Mouse (Mus musculus) myocyte (in vitro differentiated cells): ENCODE results near the gene 4933406M09Rik. TPM values are rescaled to one million over a fixed set of nuclear protein-coding genes. Genes with fewer than 3 reads are reported as not detected.

Source experiments
- H3K27me3 ChIP-seq: one replicate; pipeline ENCODE4 v1.6.1; 2011; ENCODE audit not compliant: control insufficient read depth, insufficient read depth, insufficient read length
- H3K36me3 ChIP-seq: one replicate; pipeline ENCODE4 v1.6.1; 2011; ENCODE audit not compliant: control insufficient read depth, insufficient read depth
- H3K4me2 ChIP-seq: one replicate; pipeline ENCODE4 v1.6.1; 2011; ENCODE audit warnings: low read depth, control low read depth
- H3K4me3 ChIP-seq: one replicate; pipeline ENCODE4 v1.5.1; 2011; ENCODE audit warnings: mild to moderate bottlenecking, control low read depth, moderate library complexity
- H3K79me2 ChIP-seq: one replicate; pipeline ENCODE4 v1.6.1; 2011; ENCODE audit not compliant: control insufficient read depth, insufficient read depth
- H3ac ChIP-seq: one replicate; pipeline ENCODE4 v1.6.1; 2011; ENCODE audit not compliant: control insufficient read depth, insufficient read length
- CEBPB ChIP-seq: IDR thresholded peaks from 2 replicates; pipeline ENCODE4 v1.6.1; 2011; ENCODE audit warnings: mild to moderate bottlenecking, moderate library complexity; ENCODE audit not compliant: poor library complexity, insufficient read depth, severe bottlenecking
- E2F4 ChIP-seq: IDR thresholded peaks from one replicate; pipeline ENCODE4 v1.6.1; 2011; ENCODE audit warnings: mild to moderate bottlenecking, control low read depth, moderate library complexity; ENCODE audit not compliant: insufficient read depth
- MAX ChIP-seq: IDR thresholded peaks from one replicate; pipeline ENCODE4 v1.6.1; 2011; ENCODE audit warnings: low read depth, mild to moderate bottlenecking, control low read depth
- MYOD1 ChIP-seq, 3 experiments: IDR thresholded peaks; one replicate each; pipeline ENCODE4 v1.6.1; 2011; ENCODE audit warnings: control low read depth in 2 of 3, low read depth in 2 of 3, mild to moderate bottlenecking in 2 of 3, moderate library complexity in 1 of 3; ENCODE audit not compliant: insufficient read length in 2 of 3, control insufficient read depth in 1 of 3
- MYOG ChIP-seq, 3 experiments: IDR thresholded peaks; one replicate each; pipeline ENCODE4 v1.6.1; 2011; ENCODE audit warnings: control low read depth in 2 of 3, low read depth in 2 of 3, mild to moderate bottlenecking in 2 of 3; ENCODE audit not compliant: insufficient read length in 2 of 3, control insufficient read depth in 1 of 3, insufficient read depth in 1 of 3
- POLR2A ChIP-seq: IDR thresholded peaks from one replicate; pipeline ENCODE4 v1.6.1; 2011; ENCODE audit warnings: low read depth, mild to moderate bottlenecking, control low read depth, moderate library complexity; ENCODE audit not compliant: insufficient read length
- POLR2AphosphoS2 ChIP-seq: IDR thresholded peaks from one replicate; pipeline ENCODE4 v1.6.1; 2011; ENCODE audit warnings: low read depth, control low read depth; ENCODE audit not compliant: insufficient read length
- REST ChIP-seq: IDR thresholded peaks from one replicate; pipeline ENCODE4 v1.6.1; 2011; ENCODE audit warnings: mild to moderate bottlenecking, control low read depth, moderate library complexity; ENCODE audit not compliant: insufficient read depth, insufficient read length
- SRF ChIP-seq: IDR thresholded peaks from one replicate; pipeline ENCODE4 v1.6.1; 2011; ENCODE audit warnings: low read depth; ENCODE audit not compliant: control insufficient read depth, insufficient read length
- TCF12 ChIP-seq: IDR thresholded peaks from one replicate; pipeline ENCODE4 v1.6.1; 2011; ENCODE audit warnings: mild to moderate bottlenecking, control low read depth; ENCODE audit not compliant: poor library complexity, insufficient read depth, severe bottlenecking
- TCF3 ChIP-seq: IDR thresholded peaks from one replicate; pipeline ENCODE4 v1.6.1; 2011; ENCODE audit warnings: low read depth, control low read depth; ENCODE audit not compliant: insufficient read length
- USF1 ChIP-seq: IDR thresholded peaks from one replicate; pipeline ENCODE4 v1.6.1; 2011; ENCODE audit warnings: low read depth, mild to moderate bottlenecking, control low read depth, moderate library complexity
- polyA plus RNA-seq: library from polyadenylated mRNA; unstranded; fragments of >200 nt; fragmentation: generic; extraction: Trizol; gene quantifications from one replicate; pipeline ENCODE4 v1.2.1, GENCODE M21; 2012; ENCODE audit warnings: missing spikeins

Gene 4933406M09Rik
- polyA plus RNA-seq, 1 experiment: not detected

DNA sequence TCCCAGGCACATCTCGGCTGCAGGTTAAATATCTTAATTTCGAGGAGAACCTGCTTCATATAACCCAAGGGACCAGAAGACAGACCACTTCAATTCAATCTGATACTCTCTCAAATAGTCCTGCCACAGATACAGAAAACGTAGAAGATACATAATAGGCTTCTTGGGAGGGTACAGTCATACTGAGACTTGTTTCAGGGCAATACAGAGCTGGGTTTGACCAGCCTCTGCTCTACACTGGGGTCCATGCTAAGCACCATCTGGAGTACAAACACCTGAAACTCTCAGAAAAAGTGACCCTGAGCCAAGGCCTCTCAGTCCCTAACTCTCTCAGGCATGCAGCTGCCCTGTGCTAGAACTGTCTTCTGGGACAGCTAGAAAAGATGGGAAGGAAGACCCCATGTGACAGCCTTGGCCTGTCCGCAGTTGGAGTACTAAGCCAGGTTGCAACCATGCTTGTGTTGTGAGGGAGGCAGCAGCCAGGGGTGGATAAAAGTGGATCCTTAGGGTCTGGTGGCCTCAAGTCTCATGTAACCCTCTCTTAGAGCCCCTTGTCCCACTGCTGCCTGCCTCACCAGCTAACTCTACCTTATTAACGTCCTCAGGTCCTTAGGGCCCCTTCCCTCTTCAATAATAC lies 44.0 kb upstream of the 4933406M09Rik start:
- no peak overlapping the region for H3ac ChIP-seq
- peak; percentile 37 for TF ChIP-seq POLR2AphosphoS2
- TF ChIP-seq E2F4: no peak
- no peak for TF ChIP-seq TCF3
- TF ChIP-seq USF1: no peak
- H3K79me2 ChIP-seq: no peaks in the 10 kb centered on the region
- no peaks in the 10 kb centered on the region for H3K36me3 ChIP-seq
- H3K4me3 ChIP-seq: no peak overlapping the region
- H3K27me3 ChIP-seq: no peaks in the 10 kb centered on the region
- H3K4me2 ChIP-seq: peak overlapping the region; percentile 51

DNA sequence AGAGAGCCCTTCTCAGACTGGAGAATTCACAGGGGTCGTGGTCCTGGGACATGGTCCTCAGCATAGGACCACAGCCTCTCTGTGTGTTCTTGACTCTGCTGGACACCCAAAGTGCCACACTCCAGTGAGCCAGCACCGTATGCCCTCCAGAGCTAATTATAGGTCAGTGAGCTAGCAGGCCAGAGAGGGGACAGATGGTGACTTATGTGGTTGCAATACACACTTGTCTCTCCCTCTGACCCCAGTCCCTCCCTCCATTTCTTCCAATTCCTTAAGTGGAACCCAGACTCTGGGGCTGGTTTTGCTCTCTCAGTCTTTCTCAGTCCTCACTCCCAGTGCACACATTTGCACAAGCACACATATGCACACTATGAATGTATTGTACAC lies 43.5 kb upstream of the 4933406M09Rik start:
- Histone ChIP-seq H3K4me3 (no peak overlapping the region), H3K27me3 (no peaks in the 10 kb centered on the region), H3K36me3 (peaks cover 3% of the 10 kb centered on the region), H3K79me2 (no peaks in the 10 kb centered on the region), H3ac (no peak overlapping the region), H3K4me2 (peak overlapping the region; percentile 51)
- no peak for TF ChIP-seq TCF12
- no peak for TF ChIP-seq MAX
- TF ChIP-seq SRF: no peak
- peak in 1 of 3 experiments; percentile 77 for TF ChIP-seq MYOD1 (IDR thresholded peaks at IDR 0.05; ENCODE audit: control insufficient read depth in 1 of 3, insufficient read length in 2 of 3, low read depth in 2 of 3)
- peak in 2 of 3 experiments; percentile 17 to 78 for TF ChIP-seq MYOG (IDR thresholded peaks at IDR 0.05; ENCODE audit: control insufficient read depth in 1 of 3, insufficient read depth in 1 of 3, insufficient read length in 2 of 3, low read depth in 2 of 3)
- no peak for TF ChIP-seq TCF3
- peak; percentile 20 for TF ChIP-seq POLR2AphosphoS2

DNA sequence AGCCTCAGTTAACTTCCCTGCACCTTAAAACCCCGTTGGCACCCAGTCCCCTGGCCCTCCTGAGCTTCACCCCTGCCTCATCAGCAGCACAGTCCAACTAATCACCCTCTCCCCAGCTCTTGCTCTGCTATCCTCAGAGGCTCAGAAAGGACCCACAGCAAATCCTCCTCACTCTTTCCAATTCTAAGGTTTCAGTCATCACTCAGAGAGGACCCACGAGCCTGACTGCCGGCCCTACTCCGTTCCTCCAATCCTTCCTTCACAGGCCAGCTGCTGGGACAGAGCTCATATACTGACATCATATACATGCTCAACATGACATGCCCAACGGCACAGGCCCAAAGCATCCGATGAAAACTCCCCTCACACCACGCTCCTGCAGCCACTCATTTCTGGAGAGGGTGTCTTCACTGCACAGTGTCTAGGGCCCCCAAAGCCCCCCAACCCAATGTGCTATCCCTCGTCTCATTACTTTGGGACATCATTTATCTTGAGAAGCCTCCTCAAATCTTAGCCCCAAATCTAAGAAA lies 42.9 kb upstream of the 4933406M09Rik start:
- Histone ChIP-seq H3K27me3 (no peaks in the 10 kb centered on the region), H3K4me3 (no peak overlapping the region), H3K4me2 (peak overlapping the region; percentile 35), H3ac (no peak overlapping the region), H3K79me2 (no peaks in the 10 kb centered on the region), H3K36me3 (peaks cover 8% of the 10 kb centered on the region)
- TF ChIP-seq MAX (no peak), POLR2AphosphoS2 (peak; percentile 23), TCF12 (no peak)

DNA sequence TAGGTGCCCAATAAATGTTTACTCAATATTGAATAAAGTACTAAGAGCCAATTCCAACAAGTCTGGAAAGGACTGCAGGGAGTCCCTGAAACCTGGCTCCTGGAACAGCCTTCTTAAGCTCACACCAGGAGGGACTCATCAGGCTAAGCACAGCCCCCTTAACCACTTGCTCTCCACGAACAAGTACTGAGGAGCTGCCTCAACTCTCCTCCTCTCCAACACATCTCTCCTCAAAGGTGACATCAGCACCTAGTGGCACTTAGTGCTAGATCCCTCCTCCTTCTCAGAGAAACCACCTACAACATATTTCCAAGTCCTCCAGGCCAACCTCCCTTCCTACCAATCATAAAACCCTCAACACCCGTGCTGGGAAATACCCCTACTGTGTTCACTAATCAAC lies 42.2 kb upstream of the 4933406M09Rik start:
- H3K36me3 ChIP-seq: peaks cover 14% of the 10 kb centered on the region
- no peak overlapping the region for H3ac ChIP-seq
- H3K4me3 ChIP-seq: no peak overlapping the region
- TF ChIP-seq SRF: no peak
- no peak for TF ChIP-seq POLR2A
- TF ChIP-seq POLR2AphosphoS2: no peak
- no peak for TF ChIP-seq E2F4
- TF ChIP-seq MAX: no peak
- no peak for TF ChIP-seq MYOG (IDR thresholded peaks at IDR 0.05; ENCODE audit: control insufficient read depth in 1 of 3, insufficient read depth in 1 of 3, insufficient read length in 2 of 3, low read depth in 2 of 3)
- no peak for TF ChIP-seq MYOD1 (IDR thresholded peaks at IDR 0.05; ENCODE audit: control insufficient read depth in 1 of 3, insufficient read length in 2 of 3, low read depth in 2 of 3)
- no peak for TF ChIP-seq TCF3
- no peak for TF ChIP-seq REST
- no peak for TF ChIP-seq USF1
- no peak for TF ChIP-seq CEBPB
- no peak for TF ChIP-seq TCF12
- H3K79me2 ChIP-seq: no peaks in the 10 kb centered on the region
- no peak overlapping the region for H3K4me2 ChIP-seq
- no peaks in the 10 kb centered on the region for H3K27me3 ChIP-seq

DNA sequence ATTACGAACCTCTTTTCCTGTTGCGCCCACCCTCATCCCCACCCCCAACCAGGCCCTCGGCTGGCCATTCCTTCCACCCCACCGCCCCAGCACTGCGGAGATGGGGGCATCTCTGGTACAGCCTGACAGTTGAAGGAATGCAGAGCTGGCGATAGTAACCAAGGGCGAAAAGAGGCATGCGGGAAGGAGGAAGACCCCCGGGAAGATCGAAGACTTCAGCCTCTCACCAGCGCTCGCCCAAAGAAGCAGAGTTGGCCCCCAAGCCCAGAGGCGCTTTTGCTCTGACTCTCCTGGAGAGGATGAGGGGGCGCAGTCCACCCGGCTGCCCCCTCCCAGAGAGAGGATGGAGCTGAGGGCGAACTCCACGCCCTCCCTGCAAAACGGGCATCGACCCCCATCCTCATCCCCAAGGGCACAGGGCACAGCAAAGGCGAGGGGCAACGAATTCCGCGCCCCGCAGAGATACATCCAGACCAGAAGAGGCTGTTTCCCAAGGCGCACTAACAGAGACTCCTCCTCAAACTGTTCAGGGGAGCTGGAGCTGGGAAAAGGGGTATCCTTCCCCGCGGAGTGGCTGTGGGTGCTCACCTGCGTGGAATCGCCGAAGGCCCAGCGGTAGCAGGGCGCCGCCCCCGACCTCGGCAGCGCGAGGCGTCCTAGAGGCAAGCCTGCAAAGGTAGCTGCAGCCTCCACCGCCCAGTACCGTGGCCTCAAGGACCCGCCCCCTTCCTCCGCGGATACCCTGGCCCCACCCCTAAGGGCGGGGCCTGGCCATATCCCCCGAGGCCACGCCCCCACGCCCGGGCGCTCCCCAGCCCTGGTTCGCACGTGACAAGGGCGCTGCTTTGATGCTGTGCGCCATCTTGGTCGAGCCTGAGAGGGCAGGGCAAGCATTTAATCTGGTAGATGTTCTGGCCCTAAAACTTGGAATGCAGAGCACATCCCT lies 41.5 kb upstream of the 4933406M09Rik start:
- peaks cover 18% of the 10 kb centered on the region for H3K36me3 ChIP-seq
- no peak overlapping the region for H3K4me3 ChIP-seq
- TF ChIP-seq POLR2AphosphoS2 (peak; percentile 67), TCF3 (no peak), REST (no peak), SRF (no peak), POLR2A (no peak), MYOG (IDR thresholded peaks at IDR 0.05; ENCODE audit: control insufficient read depth in 1 of 3, insufficient read depth in 1 of 3, insufficient read length in 2 of 3, low read depth in 2 of 3) (no peak)
- no peaks in the 10 kb centered on the region for H3K27me3 ChIP-seq
- no peak overlapping the region for H3K4me2 ChIP-seq
- H3K79me2 ChIP-seq: no peaks in the 10 kb centered on the region
- no peak overlapping the region for H3ac ChIP-seq
